Mouse (Mus musculus): ENCODE data around the gene Sult2a3.
"Not testable (repeated sequence)": the region's sequence is repeated elsewhere in the genome, so short reads cannot be mapped to it uniquely, and the experiment has no call there.

Sult2a3 gene

DNA sequence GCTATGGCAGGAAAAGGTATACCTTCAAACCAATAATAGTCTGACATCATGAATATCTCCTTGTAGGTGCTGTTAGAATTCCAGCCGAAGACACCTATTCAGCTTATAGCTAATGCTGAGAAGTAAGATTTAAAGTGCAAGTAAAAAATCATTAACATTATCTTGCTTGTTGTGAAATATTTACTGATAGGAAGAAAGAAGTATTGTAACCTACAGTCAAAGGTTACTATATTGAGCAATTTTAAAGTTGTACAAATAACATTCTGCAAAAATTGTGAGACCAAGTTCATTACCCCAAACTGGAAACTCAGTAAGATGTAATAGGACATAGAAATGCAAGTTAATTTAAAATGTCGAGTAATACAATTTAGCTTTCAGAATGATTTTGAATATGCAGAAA lies at the start of gene Sult2a3:
Sult2a3 (minus strand) TSS at position 101 of the 400 bp plus-strand sequence.
- DNase-seq (ENCODE audit: low spot score), result no peak

DNA sequence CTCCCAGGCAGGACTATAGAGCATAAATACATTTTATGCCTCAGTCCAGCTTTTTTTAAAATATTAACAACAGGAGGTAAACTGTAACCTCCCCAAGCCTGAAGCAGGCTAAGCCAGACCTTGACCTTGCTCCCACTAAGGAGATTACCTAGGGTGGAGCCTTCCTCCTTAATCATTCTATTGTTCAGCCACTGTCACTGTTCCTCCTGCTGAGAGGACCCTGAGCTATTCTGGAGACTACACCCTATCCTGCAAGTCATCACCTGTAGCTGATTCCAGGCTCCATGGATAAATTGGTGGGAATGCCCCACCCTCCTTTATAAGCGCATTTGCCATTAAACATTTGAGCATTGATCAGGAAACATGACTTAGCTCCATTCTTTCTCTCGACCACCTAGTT lies 2.4 kb downstream of the Sult2a3 start:
- no peak for DNase-seq (ENCODE audit: low spot score)

- not testable (repeated sequence) for DNase-seq (ENCODE audit: low spot score)
Measured at GRCm38 (mm10) chr7:14119865-14120264, 3.0 kb downstream of the Sult2a3 start.

GRCm38 (mm10) chr7:14116761-14117160 lies 6.1 kb downstream of the Sult2a3 start:
- DNase-seq (ENCODE audit: low spot score), result no peak

DNA sequence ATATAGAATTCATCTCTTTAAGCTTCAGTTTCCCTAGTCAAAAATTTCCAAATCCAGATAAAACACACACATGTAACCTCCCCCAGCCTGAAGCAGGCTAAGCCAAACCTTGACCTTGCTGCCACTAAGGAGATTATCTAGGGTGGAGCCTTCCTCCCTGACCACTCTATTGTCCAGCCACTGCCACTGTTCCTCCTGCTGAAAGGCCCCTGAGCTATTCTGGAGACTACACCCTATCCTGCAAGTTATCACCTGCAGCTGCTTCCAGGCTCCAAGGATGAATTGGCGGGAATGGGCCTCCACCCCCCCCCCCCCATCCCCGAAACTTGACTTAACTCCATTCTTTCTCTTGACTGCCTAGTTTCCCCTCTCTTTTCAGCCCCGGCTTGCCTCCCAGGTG lies 8.4 kb downstream of the Sult2a3 start:
- DNase-seq (ENCODE audit: low spot score), result not testable (repeated sequence)

GRCm38 (mm10) chr7:14047821-14048220 lies 75.0 kb downstream of the Sult2a3 start:
- not testable (repeated sequence) for DNase-seq (ENCODE audit: low spot score)

- not testable (repeated sequence) for DNase-seq (ENCODE audit: low spot score)
Measured at GRCm38 (mm10) chr7:14030831-14031230, 92.0 kb downstream of the Sult2a3 start.

Measured in adipocyte (in vitro differentiated cells).